Mouse (Mus musculus): ENCODE results near the gene Donson. TPM values are rescaled to one million over a fixed set of nuclear protein-coding genes. Genes with fewer than 3 reads are reported as not detected.

The Donson gene
- 1 to 10 TPM; 7.5 to 7.8 TPM for total RNA-seq (2021)
- long read RNA-seq, experiment 1, partial matches to known transcripts: 0 of 3 reads
- long read RNA-seq, experiment 1, other reads (novel, unspliced or antisense): 1 of 3 reads
- long read RNA-seq, experiment 2, transcript Donson-201 (10 exons, 2,365 nt): major isoform, 10 of 12 reads
- long read RNA-seq, experiment 2, partial matches to known transcripts: 0 of 12 reads
- long read RNA-seq, experiment 2, other reads (novel, unspliced or antisense): 2 of 12 reads

- DNase-seq (ENCODE audit: low spot score in 2 of 2): peak; percentile 92 to 96
Measured at GRCm38 (mm10) chr16:91688619-91689334, at the start of gene Donson. Gene Donson, minus strand, starts transcription at chr16:91688770.

DNA sequence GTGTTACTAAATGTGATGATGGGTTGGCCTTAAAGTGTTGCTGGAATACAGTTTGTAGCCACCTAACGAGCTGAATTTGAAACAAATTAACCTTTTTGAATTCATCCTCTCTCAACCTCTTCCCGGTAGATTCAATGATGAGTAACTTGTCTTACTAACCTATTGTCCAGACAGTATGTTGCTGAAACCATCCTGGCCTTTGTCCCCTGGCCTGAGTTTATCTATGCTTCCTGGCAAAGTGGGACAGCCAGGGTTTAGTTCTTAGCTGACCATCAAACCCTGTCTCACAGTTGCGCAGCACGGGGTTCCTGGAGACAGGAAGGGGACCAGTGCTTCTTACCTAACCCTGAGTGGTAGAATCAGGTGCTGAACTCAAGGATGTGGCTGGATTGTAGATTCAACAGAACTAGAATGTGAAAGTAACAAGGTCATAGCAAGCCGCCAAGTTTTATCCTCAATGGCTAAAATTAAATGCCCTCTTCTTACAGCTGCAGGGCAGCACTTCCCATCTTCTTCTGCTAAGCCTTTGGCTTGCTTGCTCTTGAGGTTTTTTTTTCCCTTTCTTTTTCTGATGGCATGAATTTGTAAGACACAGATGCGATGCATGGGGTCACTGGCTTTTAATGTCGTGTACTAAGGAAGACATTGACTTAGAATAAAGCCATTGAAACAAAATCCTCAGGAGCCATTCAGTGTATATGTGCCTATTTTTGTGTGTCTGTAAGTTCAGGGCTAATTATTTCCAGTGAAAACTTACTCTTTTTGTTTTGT, 47.7 kb upstream of the Donson start:
- DNase-seq (ENCODE audit: low spot score in 2 of 2): no peak

DNA sequence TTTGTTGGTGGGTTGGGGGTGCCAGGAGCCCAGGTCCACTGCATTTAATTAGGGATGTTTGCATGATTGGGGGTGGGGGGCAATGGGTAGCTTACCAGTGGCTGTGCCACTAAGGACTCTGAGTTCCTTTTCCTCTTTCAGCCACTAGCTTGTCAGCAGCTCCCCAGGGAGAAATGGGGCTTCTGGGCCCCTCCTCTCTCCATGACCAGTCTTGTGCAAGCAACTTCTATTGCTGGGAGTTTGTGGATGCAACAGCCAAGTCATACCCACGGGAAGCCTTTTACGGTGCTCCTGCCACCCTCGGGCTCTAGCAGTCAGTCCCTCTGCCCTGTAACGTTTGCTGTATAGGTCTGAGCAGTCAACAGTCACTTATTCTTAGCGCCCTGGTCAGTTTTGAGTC, 46.2 kb upstream of the Donson start:
- DNase-seq (ENCODE audit: low spot score in 2 of 2): no peak

DNA sequence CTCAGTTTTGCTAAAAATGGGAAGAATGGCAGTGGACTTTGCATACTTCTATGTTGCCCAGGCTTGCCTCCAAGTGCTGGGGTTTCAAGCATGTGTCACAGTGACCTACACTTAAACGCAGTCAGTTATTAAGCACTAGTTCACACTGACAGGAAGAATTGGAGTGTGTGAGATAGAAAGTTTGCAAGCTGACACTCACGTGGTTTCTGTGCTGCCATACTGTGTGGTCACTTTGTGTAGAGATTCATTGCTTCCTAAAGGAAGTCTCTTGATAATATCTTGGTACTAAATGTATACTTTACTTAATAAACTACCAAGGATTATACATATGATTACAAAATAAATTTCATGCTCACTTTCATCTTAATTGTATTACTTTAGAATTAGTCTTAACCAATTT, 44.2 kb upstream of the Donson start:
- no peak for DNase-seq (ENCODE audit: low spot score in 2 of 2)

DNA sequence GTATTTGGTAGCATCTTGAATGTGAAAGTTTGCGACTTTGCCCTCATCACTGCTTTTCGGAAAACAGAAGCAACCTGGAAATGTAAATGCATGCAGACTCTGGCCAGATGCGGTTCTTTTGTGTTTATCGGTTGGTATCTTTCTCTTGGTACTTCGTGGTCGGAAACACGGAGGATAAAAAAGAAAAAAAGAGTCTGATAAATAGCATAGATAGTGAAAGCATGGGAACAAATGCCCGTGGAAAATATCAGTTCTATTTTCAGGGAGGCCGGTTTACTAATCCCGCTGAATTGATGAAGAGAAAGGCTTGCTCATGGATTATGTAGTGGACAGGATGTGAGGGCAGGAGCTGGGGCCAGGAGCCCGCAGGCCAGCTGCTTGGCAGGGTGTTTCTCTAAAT, 41.9 kb upstream of the Donson start:
- DNase-seq (ENCODE audit: low spot score in 2 of 2): no peak

DNA sequence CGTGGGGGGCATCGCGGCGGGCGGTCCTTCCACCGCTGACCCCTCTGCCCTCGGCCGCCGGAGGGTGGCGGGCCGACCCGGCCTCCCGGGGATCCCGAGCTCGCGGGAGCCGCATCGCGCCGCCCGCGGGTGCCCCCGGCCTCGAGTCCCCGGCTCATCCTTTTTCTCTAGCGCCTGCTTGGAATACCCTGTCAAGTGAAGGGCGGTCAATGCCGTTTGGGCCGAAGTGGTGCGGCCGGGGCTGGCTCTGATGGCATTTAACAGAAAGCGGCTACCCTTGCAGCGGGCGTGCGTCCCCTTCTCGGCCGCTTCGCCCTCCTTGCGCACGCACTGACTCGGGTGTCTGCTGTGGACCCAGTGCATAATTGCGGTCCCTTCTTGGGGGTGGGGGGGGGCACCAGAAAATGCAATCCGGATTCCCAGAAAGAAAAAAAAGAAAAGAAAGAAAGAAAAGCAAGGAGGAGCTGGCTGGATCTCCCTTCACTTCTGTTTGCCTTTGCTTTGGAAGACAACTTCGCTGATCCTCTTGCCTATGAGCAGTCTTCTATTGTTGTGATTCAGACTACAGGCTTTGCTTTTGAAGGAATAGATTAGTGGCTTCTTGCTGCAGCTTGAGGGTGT, 41.4 kb upstream of the Donson start:
- DNase-seq (ENCODE audit: low spot score in 2 of 2): peak; percentile 51 to 55

- DNase-seq (ENCODE audit: low spot score in 2 of 2): peak; percentile 97 to 98
Measured at GRCm38 (mm10) chr16:91729066-91729482, 40.5 kb upstream of the Donson start, which contains the start of gene Itsn1. Gene Itsn1, plus strand, starts transcription at chr16:91729281.

- DNase-seq (ENCODE audit: low spot score in 2 of 2): peak; percentile 90 to 92
Measured at GRCm38 (mm10) chr16:91728123-91729065, 39.8 kb upstream of the Donson start, which contains the start of gene Cryzl1. Gene Cryzl1, minus strand, starts transcription at chr16:91728975.

GRCm38 (mm10) chr16:91727433-91727832, 38.9 kb upstream of the Donson start:
- DNase-seq (ENCODE audit: low spot score in 2 of 2): no peak

GRCm38 (mm10) chr16:91724247-91724646, 35.7 kb upstream of the Donson start:
- peak; percentile 48 to 62 for DNase-seq (ENCODE audit: low spot score in 2 of 2)

DNA sequence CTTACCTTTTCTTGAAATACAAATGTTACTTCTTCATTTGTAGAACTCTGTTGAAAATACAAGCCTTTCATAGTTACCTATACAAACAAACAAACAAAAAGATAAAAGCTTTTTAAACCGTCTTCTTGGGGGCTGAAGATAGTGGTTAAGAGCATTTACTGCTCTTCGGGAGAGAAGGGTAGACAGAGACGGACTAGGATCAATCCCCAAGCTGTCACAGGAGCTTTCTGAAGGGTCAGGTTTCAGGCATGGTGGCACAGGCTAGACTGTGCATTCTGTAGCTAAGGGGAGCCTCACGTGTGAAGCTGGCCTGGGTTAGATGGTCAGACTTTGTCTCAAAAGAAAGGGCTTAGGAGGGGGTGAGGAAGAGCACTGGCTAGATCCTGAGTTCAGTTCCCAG, 28.8 kb upstream of the Donson start:
- DNase-seq (ENCODE audit: low spot score in 2 of 2): no peak

GRCm38 (mm10) chr16:91716927-91717349, 28.4 kb upstream of the Donson start:
- DNase-seq (ENCODE audit: low spot score in 2 of 2): no peak

- DNase-seq (ENCODE audit: low spot score in 2 of 2): no peak
Measured at GRCm38 (mm10) chr16:91710241-91710640, 21.7 kb upstream of the Donson start.

GRCm38 (mm10) chr16:91704603-91705340, 16.2 kb upstream of the Donson start:
- no peak for DNase-seq (ENCODE audit: low spot score in 2 of 2)

DNA sequence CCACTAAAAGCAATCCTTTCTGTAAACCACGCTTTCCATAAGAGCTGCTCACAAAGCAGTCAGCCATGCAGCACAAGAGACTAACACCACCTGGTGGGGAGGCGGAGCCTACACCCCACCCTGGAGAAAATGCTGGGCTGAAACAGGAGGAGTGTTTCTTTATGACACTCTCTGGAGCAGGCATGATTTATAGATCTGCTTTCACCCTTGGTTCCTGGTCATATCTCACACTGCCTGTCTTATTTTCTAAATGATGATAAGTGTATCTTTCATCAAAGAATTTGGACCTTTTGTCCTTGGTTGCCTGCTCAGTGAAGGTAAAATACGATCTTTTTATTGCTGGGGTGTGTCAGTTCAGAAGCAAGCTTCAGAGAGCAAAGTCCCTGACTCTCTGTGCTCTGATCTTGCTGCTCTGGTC, 14.2 kb upstream of the Donson start:
- DNase-seq (ENCODE audit: low spot score in 2 of 2): no peak

GRCm38 (mm10) chr16:91701908-91702307, 13.3 kb upstream of the Donson start:
- no peak for DNase-seq (ENCODE audit: low spot score in 2 of 2)

GRCm38 (mm10) chr16:91698995-91699394, 10.4 kb upstream of the Donson start:
- DNase-seq (ENCODE audit: low spot score in 2 of 2): no peak

GRCm38 (mm10) chr16:91695108-91695755, 6.7 kb upstream of the Donson start:
- no peak for DNase-seq (ENCODE audit: low spot score in 2 of 2)
